Mouse (Mus musculus): ENCODE measurements around the gene Prkd2.

Gene Prkd2

GRCm38 (mm10) chr7:16917447-16917846, 74.7 kb downstream of the Prkd2 start:
- no peak for DNase-seq (ENCODE audit: low spot score in 2 of 2)

- no peak for DNase-seq (ENCODE audit: low spot score in 2 of 2)
Measured at GRCm38 (mm10) chr7:16918014-16918413, 75.3 kb downstream of the Prkd2 start.

DNA sequence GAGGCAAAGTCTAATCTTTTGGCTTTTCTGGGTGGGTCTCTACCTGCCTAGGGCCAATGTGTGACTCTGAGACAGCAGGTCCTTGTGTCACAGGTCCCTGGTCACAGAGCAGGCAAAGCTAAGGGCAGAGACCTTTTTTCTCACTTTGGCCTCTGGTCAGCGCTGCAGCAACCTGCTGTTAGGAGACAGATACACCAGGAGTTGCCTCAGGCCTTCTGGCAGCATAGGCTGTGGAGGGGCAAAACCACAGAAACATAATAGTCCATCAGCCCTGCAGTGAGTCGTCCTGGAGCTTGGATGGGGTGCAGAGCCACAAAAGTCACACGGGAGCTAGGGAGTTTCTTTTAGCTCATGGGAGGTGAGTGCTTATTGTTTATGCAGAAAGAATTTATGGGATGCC, 76.0 kb downstream of the Prkd2 start:
- no peak for DNase-seq (ENCODE audit: low spot score in 2 of 2)

DNA sequence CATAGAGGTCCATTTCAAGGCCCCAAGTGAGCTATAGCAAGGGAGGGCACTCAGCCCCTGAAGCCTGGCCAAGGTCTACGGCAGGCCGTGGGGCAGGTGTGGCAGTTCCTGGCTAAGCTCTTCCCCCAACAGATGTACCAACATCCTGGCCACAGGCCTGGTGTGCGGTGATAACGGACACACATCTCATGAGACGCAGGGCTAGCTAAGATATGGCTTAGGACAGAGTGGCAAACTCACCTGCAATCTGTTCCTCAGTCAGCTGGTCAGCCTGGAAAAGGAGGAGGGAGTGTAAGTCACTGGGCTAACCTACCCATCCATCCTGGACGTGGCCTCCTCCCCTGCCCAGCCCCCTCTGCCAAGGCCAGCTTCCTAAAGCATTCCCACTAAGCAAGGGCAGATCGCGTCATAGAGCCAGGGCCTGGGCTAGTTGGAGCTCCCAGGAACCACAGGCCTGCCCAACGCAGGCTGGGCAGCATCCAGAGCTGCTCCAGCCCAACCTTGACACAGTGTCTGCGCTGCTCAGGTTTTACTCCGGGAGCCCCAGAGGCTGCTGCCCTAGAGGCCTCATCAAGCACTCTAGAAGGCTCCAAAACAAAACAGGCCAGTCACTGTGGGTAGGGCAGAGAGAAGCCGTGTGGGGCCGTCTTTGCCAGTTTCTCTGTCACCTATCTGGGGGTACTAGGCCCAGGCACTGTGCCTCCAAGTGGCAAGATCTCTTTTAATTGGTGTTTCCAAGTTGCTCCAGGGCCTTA, 76.9 kb downstream of the Prkd2 start:
- DNase-seq (ENCODE audit: low spot score in 2 of 2), result no peak
